Mouse (Mus musculus): Measurements from ENCODE around the gene Eif3d. TPM values are rescaled to one million over a fixed set of nuclear protein-coding genes. Genes with fewer than 3 reads are reported as not detected.
A peak's percentile ranks its signal among the peaks of the same experiment; 100 is the strongest.
"Not testable (repeated sequence)": the region's sequence is repeated elsewhere in the genome, so short reads cannot be mapped to it uniquely, and the experiment has no call there.

The Eif3d gene
- total RNA-seq (2014; fragmentation: Nextera tagmentation) (190 and 212 TPM in 2 replicates), total RNA-seq (2017) (219 and 227 TPM in 2 replicates)

DNA sequence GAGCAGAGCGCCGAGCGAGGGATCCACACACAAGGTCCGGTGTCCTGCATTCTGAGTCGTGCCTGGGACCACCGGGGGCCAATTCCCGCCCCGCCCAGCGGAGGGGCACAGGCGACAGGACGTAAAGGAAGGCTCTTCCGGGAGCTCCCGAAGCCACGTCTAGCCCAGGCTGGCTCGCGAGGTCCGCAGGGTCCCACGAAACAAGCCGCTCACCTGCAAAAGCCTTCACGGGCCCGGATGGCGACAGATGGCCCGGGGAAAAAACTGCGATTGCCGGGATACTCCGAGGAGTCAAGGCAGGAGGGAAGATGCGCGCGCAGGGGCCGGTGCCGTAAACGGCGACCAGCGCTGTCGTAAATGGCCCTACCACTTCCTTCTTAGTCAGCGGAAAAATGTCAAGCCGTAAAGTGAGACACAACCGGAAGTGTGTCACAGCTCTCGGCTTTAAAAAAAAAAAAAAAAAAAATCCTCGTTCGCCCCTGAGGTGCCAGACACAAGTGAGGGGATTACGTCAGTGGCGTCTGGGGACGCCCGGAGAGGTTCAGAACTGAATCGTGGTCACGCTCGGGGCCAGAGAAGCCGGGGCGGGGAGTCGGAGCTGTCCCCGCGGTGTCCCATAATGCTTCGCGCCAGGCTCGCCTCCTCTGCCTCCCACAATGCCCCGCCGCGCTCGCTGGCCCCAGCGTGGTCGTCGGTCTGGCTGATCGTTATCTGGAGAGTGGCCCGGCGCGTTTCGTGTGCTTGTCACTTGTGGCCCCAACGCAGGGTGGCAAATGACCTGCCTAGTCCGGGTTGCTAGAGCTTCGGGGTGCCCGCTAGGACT is at the start of gene Eif3d:
Gene Eif3d, minus strand, starts transcription at position 344 of the 823 bp plus-strand sequence.
- ATAC-seq (replicated peaks; ENCODE audit: poor library complexity, severe bottlenecking) = peak; percentile 86

DNA sequence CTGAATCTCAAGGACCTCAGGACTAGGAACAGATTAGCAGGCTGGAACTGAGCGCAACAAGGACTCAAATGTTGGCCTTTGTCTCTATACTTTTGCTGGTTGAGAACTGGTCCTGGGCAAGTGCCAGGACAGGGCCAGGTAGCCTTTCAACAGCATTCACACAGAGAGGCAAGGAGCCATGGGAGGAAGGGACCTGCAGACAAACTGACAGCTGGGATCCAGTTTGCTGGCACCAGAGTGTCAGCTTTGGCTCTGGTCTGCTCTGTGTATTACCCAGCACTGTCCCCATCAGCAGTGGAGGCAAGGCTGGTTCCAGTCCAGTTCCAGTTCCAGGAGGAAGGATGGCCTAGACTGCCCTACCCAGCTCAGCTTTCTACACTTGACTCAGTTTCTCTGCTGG is 43.4 kb upstream of the Eif3d start:
- ATAC-seq (replicated peaks; ENCODE audit: poor library complexity, severe bottlenecking) = no peak

DNA sequence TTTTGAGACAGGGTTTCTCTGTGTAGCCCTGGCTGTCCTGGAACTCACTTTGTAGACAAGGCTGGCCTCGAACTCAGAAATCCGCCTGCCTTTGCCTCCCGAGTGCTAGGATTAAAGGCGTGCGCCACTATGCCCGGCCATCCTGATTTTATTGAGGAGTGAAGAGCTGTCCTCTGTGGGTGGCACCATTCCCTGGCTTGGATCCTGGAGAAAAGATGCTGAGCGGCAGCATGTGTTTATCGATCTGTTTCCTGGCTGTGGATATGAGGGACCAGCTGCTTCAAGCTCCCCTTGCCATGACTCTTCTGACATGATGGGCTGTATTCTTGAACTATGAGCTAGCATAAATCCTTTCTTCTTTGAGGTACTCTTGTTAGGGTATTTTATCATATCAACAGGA is 37.6 kb upstream of the Eif3d start:
- ATAC-seq (replicated peaks; ENCODE audit: poor library complexity, severe bottlenecking) = not testable (repeated sequence)

DNA sequence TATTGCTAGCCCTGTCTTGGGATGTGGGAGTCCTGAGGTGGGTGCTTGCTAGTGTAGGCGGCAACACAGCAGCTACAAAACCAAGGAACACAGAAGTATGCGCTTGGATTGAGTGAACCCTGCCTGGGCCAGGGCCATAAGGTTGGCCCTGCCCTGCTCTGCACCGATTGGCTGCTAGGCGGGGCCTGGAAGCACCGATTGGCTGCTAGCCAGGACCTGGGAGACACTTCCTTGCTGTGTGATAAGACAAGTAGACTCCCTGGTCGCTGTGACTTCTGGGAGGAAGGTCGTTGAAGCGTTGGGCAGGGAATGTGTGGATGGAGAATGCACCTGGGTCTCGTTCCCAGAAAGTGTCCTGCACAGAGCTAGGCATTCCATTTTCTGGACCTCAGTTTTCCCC is 33.3 kb upstream of the Eif3d start:
- ATAC-seq (replicated peaks; ENCODE audit: poor library complexity, severe bottlenecking) = no peak

DNA sequence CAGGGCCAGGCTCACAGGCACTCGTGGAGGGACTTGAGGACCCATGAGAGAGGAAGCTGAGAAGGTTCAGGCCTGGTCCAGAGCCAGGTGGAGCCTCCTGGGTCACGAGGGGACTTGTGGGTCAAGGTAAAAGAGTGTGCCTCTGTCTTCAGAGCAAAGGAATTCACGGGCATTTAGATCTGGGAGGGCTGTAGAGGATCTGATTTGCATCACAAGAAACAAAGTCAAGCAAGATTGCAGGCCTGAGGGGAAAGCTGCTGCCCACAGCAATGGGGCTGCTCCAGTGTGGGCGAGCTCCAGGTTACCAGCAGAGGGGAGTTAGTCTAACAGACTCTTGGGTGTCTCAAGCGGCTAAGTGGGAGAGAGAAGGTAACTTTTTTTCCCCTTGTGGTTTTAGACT is 30.8 kb upstream of the Eif3d start:
- no peak for ATAC-seq (replicated peaks; ENCODE audit: poor library complexity, severe bottlenecking)

DNA sequence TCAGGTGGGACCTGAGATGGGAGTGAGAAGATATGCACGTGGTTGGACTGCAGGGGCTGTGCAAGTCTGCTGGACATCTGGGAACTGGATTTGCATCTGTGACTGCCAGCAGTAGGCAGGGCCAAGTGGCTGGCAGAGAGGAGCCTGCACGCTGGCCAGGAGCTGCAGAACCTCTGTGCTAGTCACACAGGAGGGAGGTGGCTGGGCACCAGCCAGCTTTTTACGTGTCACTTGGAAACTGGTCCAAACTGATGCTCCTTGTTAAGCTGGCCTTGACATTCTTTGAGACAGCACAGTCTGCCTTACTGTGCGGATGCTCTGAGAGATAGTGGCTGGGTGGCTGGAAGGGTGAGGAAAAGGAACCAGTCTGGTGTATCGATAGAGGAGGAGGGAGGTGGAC is 17.9 kb upstream of the Eif3d start:
- ATAC-seq (replicated peaks; ENCODE audit: poor library complexity, severe bottlenecking) = no peak

DNA sequence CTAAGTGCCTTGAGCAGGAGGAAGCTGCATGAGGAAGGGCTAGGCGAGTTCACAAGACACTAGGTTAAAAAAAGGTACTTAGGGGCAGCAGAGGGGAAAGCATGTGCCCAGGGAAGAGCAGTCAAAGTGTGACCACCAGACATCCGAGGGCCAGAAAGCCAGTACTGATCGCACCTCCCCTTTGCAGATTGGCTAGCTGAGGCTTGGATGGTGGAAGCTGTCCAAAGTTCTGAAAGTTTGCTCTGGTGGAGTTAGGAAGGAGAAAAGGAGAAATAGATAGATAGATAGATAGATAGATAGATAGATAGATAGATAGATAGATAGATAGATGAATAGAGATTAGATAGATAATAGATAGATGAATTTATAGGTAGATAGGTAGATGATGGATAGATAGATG is 12.8 kb upstream of the Eif3d start:
- no peak for ATAC-seq (replicated peaks; ENCODE audit: poor library complexity, severe bottlenecking)

DNA sequence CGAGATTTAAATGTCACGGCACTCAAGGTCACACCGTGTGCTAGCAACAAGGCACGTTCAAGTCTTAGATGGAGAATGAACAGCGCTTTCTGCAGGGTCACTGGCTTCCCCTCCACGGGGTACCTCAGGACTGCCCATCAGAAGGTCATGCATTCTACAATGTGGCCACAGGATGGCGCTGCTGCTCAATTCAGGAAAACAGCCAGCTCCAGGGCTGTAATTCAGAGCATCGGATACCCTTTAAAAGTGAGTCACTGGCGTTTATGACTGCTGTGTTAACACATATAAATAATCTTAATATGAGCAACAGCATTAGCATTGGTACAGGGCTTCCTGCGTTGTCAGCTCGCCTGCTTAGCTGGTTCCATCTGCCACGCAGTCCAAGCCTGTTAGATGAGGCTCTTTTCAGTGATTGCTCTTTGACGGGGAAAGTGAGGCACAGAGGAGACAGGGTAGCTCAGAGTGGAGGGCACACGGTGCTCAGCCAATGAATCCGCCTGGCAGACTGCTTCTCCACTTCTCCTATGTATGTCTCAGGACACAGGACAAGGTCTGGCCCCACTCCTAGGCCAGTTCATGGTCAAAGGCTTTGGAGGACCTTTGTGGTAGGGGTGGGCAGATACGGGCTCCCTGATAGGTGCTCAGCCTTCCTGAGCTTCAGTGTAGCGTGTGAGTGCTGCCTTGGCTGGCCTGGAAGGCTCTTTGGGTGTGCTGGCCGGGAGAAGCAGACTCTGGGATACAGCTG is 11.8 kb upstream of the Eif3d start:
- peak; percentile 68 for ATAC-seq (replicated peaks; ENCODE audit: poor library complexity, severe bottlenecking)

DNA sequence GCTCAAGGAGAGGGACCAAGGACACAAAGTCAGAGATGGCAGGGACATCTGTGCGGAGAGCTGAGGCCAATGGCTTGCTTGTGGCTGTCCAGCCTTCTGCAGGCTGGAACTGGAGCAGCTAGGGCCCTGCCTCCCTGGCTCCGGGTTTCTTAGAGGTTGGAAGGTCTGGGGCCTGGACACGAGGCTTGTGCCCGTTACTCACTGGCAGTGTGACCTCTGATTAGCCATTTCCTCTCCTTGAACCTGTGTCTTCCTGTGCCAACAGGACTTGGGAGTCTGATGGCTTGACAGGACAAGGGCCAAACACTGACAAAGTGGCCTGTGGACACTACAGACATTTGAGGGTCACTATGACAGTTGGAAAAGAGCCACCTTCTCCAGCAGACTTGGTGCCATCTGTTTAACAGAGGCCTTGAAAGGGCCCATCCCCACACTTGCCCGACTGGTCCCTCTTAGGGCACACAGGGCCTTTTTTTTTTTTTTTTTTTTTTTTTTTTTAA is 10.6 kb upstream of the Eif3d start:
- ATAC-seq (replicated peaks; ENCODE audit: poor library complexity, severe bottlenecking) = no peak

DNA sequence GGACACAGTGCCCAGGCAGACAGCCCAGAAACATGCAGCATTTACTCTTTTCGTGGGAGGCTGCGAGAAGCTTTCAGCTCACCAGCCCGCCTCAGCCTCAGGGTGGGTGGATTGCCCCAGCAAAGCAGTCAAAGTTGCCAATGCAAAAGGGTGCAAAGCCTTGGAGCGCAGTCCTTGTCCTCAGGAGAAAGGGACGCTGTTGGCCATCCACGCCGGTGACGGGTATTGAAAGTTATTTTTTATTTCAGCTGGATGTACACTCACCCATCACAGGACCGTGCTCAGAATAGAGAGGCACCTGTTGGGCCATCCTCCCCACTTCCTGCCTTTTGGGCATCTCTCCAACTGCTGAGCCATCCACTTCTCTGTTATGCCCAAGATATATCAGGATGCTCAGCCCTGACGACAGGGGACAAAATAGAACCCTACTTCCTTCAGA is 8.8 kb upstream of the Eif3d start:
- ATAC-seq (replicated peaks; ENCODE audit: poor library complexity, severe bottlenecking) = no peak

DNA sequence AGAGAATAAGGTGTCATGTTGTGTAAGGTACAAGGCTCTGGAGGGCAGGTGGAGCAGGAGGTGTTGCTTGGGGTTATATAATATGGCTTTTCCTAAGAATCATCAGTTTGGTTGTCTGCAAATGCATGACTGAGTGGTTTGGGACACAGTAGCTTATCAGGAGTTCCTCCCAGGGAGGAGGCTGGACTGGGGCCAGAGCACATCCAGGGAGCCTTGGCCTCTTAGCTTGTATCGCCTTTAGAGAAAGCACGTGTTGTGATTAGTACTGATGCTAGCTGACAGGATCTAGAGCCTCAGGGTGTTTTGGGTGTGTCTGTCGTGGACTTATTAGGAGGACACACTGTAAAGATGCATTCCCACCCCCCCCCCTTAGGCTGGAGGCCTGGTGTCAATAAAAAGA is 7.0 kb upstream of the Eif3d start:
- ATAC-seq (replicated peaks; ENCODE audit: poor library complexity, severe bottlenecking) = no peak

DNA sequence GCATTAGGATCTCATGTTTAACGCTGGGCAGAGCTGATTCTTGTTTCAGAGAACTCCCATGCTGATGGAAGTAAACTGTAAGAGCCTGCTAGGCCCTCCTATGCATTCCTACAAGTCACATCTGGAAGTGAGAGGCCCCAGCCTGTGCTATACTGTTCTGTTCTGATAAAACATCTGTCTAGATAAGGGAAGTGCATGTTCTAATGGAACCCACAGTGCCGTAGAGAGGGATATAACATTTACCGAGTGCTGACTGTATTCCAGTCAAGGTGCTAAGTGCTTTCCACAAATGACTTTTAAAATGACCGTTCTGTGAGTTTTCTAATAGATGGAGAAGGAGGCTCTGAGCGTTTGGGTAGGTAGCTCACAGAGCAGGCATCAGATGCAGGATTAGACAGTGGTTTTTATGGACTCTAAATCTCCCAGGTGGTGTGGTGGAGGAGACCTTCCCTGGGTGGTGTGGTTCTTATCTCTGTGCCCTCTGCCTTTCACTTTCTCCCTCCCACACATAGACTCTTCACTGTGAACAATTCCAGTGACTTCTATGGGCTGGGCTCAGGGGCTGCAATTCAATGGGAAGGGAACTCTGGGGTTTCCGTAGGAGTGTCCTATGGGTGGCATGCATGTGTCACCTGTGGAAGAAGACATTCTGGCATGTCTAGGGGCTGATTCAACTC is 3.7 kb upstream of the Eif3d start:
- ATAC-seq (replicated peaks; ENCODE audit: poor library complexity, severe bottlenecking) = no peak

DNA sequence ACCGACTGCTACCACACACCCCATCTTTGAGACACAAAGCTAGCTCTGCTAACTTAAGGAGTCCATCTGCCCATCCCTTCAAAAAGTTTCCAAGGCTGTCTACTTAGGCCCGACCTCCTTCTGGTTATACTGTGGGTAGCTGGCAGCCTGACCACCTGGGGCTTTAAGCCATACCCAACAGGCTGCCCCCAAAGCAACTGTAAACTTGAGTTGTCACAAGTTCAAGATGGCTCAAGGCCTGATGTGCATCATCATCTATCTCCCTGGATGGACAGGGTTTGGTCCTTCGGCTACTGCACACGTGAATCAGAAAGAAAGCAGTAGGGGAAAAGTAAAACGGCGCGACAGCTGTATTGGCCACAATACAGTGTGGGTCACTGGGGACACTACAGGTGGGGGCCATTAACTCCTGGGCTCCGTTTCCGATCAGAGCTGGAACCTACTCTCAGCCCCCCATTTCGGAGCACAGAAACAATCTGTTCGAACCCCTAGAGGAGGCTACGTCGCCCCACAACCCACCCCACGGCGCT is 608 bp downstream of the Eif3d start:
- ATAC-seq (replicated peaks; ENCODE audit: poor library complexity, severe bottlenecking) = no peak

DNA sequence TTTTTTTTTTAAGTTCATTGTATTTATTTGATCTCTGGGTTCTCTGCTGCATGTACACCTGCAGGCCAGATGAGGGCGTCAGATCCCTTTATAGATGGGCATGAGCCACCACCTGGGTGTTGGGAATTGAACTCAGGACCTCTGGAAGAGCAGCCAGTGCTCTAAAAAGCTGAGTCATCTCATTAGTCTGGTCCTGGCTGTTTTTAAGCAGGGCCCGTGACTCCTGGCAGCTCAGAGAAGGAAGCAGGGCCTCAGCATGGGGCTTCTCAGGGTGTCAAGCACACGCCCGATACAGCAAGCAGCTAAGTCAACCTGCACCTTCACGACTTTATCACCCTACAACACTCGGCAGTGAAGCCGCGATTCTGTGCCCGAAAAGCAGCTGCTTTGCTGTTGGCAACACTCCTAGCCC is 5.5 kb downstream of the Eif3d start:
- no peak for ATAC-seq (replicated peaks; ENCODE audit: poor library complexity, severe bottlenecking)

DNA sequence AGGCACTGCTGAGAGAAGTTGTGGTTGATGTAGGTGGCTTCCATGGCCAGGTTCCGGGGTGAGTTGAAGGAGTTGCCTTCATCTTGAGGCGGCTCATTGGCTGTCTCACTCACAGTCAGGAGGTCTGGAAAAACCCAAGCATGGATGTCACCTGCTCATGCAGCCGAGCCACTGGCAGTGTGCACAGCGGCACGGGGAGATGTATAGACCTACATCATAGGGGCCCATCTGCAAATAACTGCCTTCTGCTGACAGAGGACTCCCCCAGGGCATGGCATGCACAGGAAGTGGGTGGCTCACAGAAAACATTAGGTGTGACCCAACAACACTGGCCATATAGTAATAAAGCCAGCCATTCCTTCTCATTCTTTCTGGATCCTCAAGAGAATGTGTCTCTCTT is 8.2 kb downstream of the Eif3d start:
- no peak for ATAC-seq (replicated peaks; ENCODE audit: poor library complexity, severe bottlenecking)

DNA sequence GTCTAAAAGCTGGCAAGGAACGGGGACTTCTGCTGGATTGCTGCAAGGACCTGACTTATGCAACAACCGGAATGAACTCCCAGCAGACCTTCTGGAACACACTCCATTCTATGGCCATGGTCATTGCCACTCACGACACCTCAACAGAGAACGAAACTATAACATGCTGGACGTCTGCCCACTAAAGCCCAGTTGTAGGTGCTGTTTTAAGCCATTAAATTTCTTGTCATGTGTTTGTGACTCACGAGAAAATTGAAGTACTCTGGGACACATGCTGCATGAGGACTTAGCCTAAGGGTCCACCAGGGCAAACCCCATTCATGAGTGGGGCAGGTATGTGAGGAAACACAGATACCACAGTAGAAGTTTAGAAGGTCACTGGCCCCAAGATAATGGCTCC is 9.9 kb downstream of the Eif3d start:
- no peak for ATAC-seq (replicated peaks; ENCODE audit: poor library complexity, severe bottlenecking)

DNA sequence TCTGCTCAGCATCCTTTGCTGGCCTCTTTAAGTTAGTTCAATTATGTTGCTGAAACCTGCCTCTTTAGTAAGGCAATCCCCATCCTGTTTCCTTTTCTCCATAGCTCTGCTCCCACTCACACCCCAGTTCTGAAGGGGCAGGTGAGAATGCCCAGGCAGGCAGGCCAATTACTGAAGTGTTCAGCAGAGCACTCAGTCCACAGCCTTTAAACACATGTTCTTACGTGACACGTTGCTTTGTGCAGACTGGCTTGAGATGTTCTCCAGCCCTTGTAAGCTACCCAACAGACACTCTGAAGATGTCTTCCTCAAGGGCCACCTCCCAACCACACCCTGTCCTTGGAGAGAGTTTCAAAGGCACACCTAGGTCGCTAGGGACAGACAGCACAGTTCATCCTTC is 12.5 kb downstream of the Eif3d start:
- no peak for ATAC-seq (replicated peaks; ENCODE audit: poor library complexity, severe bottlenecking)

DNA sequence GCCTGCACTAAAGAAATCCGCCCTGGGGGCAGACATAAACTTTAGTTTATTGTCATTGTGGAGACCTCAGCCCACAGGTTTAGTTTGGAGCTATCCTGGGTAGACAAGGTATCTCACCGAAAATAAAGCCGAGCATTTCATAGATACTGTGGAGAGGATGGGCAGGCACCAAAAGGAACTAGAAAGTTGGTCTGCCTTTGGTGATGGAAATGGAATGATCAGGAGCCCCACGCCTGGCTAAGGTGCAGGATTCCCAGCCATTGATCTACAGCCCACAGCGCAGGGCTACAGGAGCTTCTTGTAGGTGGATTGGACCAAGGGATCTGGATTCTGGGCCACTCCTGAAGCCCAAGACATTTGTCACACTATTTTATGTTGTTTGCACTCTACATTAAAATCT is 13.0 kb downstream of the Eif3d start:
- ATAC-seq (replicated peaks; ENCODE audit: poor library complexity, severe bottlenecking) = no peak

DNA sequence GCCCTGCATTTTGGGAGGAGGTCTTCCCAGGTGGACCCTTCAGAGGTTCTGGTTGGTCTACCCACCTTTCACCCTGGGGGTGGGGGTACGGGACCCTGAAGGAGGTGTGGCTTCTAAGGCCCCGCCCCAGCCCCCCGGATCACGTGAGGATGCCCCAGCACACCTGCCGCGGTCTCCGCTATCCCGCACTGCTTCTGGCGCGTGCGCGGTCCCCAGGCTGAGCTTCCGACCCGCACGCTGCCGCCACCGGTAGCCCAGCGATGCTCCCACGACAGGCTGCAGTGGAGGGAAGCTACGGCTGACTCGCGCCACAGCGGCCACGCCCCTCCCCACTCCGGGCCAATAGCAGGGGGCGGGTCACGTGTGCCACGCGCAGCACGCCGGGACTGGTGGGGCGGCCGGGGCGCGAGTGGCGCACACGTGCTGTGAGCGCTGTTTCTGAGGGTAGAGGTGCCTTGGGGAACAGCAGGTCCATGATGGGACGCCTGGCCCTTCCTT is 14.2 kb downstream of the Eif3d start, which contains the start of gene Foxred2:
Gene Foxred2, minus strand, starts transcription at position 319 of the 498 bp plus-strand sequence.
- peak; percentile 96 for ATAC-seq (replicated peaks; ENCODE audit: poor library complexity, severe bottlenecking)
